In the genomic region with DNA sequence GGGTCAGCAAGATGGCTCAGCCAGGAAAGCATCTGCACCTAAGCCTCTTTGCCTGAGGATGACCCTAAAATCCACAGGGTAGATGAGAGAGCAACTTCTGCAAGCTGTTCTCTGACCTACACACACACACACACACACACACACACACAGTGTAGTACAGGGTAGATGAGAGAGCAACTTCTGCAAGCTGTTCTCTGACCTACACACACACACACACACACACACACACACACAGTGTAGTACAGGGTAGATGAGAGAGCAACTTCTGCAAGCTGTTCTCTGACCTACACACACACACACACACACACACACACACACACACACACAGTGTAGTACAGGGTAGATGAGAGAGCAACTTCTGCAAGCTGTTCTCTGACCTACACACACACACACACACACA, we compare ENCODE assay signal across 8 mouse cellular contexts.
A peak's percentile ranks its signal among the peaks of the same experiment; 100 is the strongest.
DNase-seq lines count a peak whose midpoint lies in the region; ATAC-seq lines count a peak whose summit lies in the region.
"Not testable (repeated sequence)": the region's sequence is repeated elsewhere in the genome, so short reads cannot be mapped to it uniquely, and the experiment has no call there.

No protein-coding gene starts in this region.

- H3K4me1 ChIP-seq in embryonic facial prominence, embryonic 12.5 days: peaks cover 21% of the 10 kb centered on the region
- not testable (repeated sequence) for H3K4me1 ChIP-seq in intestine, embryonic 14.5 days (replicated peaks; ENCODE audit: control insufficient read depth, insufficient read depth, low read length); neural tube, embryonic 11.5 days (ENCODE audit: control insufficient read depth, insufficient read depth, low read length)
- peaks cover 15% of the 10 kb centered on the region for H3K4me1 ChIP-seq in limb, embryonic 13.5 days

- not testable (repeated sequence) for DNase-seq in intestine, embryonic 14.5 days (ENCODE audit: low spot score); neural tube, embryonic 11.5 days (ENCODE audit: low spot score)
- peak; percentile 13 for DNase-seq in lung, postnatal 10 days
- peak; percentile 22 for DNase-seq in thymus, postnatal 14 days

- H3K36me3 ChIP-seq in embryonic facial prominence, embryonic 12.5 days; intestine, embryonic 14.5 days (ENCODE audit: control insufficient read depth, insufficient read depth, low read length); limb, embryonic 13.5 days; neural tube, embryonic 11.5 days (ENCODE audit: control insufficient read depth, insufficient read depth, low read length): not testable (repeated sequence)

- H3K4me2 ChIP-seq in embryonic facial prominence, embryonic 12.5 days (replicated peaks); intestine, embryonic 14.5 days (ENCODE audit: low read length); limb, embryonic 13.5 days (replicated peaks); neural tube, embryonic 11.5 days (ENCODE audit: low read depth): not testable (repeated sequence)

- H3K27ac ChIP-seq in embryonic facial prominence, embryonic 12.5 days; intestine, embryonic 14.5 days (ENCODE audit: low read depth); limb, embryonic 13.5 days; neural tube, embryonic 11.5 days (ENCODE audit: low read depth, low read length): not testable (repeated sequence)

- not testable (repeated sequence) for H3K27me3 ChIP-seq in embryonic facial prominence, embryonic 12.5 days; intestine, embryonic 14.5 days (replicated peaks; ENCODE audit: control insufficient read depth, insufficient read depth, low read length); limb, embryonic 13.5 days; neural tube, embryonic 11.5 days (ENCODE audit: control insufficient read depth, insufficient read depth, low read length)

- not testable (repeated sequence) for H3K9ac ChIP-seq in embryonic facial prominence, embryonic 12.5 days; intestine, embryonic 14.5 days (ENCODE audit: low read length); limb, embryonic 13.5 days; neural tube, embryonic 11.5 days (ENCODE audit: low read length)

- not testable (repeated sequence) for H3K4me3 ChIP-seq in embryonic facial prominence, embryonic 12.5 days; intestine, embryonic 14.5 days (ENCODE audit: low read depth, low read length); limb, embryonic 13.5 days; neural tube, embryonic 11.5 days (ENCODE audit: low read depth, low read length)

- peak; percentile 41 for ATAC-seq in CD4-positive, CD25-positive, alpha-beta regulatory T cell, adult 4 months
- peak; percentile 84; the same call in 1 of the 2 replicates for ATAC-seq in embryonic facial prominence, embryonic 12.5 days (ENCODE audit: insufficient number of reproducible peaks, insufficient read depth, low FRiP score, low TSS enrichment)
- ATAC-seq in granulocyte monocyte progenitor cell, adult 5-6 weeks (replicated peaks; ENCODE audit: poor library complexity, severe bottlenecking): peak; percentile 94
- ATAC-seq in intestine, embryonic 14.5 days (replicated peaks; ENCODE audit: low FRiP score, low TSS enrichment, low read depth): peak; percentile 65
- ATAC-seq in limb, embryonic 13.5 days (ENCODE audit: low FRiP score, low read depth): peak; percentile 31; the same call in 1 of the 2 replicates
- ATAC-seq in neural tube, embryonic 11.5 days (ENCODE audit: insufficient read depth, low FRiP score, low TSS enrichment): peak; percentile 31; the same call in 1 of the 2 replicates

- not testable (repeated sequence) for H3K9me3 ChIP-seq in embryonic facial prominence, embryonic 12.5 days; intestine, embryonic 14.5 days (ENCODE audit: control insufficient read depth, low read length); limb, embryonic 13.5 days; neural tube, embryonic 11.5 days (ENCODE audit: control insufficient read depth, low read length)

Comparison
In these comparisons a context has a peak if more than half of its experiments do, and no peak if none do; other contexts are left out.
1. ATAC-seq: peak in every context shown above with its lines; median percentile 94 in granulocyte monocyte progenitor cell, adult 5-6 weeks; 84 in embryonic facial prominence, embryonic 12.5 days; 65 in intestine, embryonic 14.5 days; 41 in CD4-positive, CD25-positive, alpha-beta regulatory T cell, adult 4 months; 31 in limb, embryonic 13.5 days; 31 in neural tube, embryonic 11.5 days.